Mouse (Mus musculus): ENCODE results near the gene Stk32b. TPM values are rescaled to one million over a fixed set of nuclear protein-coding genes. Genes with fewer than 3 reads are reported as not detected.

Gene Stk32b
- polyA plus RNA-seq, 1 experiment: 66.6 TPM

DNA sequence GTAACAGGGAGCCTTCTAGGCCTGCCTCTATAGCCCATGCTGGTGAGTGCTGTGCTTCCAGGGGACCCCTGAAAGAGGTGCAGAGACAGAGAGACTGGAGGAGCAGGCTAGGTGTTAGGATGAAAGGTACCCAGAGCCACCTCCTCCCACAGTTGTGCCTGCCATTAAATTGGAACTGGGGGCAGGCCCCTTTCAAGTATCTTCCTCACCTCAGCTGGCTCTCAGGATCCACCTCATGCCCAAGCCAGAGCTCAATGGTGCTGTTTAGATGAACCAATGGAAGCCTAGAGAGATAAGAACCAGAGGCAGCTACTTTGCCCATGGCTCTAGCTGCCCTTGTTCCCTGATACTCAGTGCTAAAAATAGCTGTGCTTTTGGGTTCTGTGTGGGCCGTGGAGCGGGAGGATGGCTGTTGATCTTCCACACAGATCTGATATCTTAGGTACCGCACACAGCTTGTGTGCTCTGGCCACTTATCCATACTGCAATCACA is 221.9 kb downstream of the Stk32b start:
- no peak for DNase-seq (ENCODE audit: low read depth)
- TF ChIP-seq POLR2A (IDR thresholded peaks at IDR 0.05; ENCODE audit: borderline replicate concordance, extremely low read depth, insufficient read depth, insufficient read length, poor library complexity, severe bottlenecking): no peak
- no peak for TF ChIP-seq CTCF (IDR thresholded peaks at IDR 0.05; ENCODE audit: borderline replicate concordance, extremely low read depth, insufficient read depth, insufficient read length)

DNA sequence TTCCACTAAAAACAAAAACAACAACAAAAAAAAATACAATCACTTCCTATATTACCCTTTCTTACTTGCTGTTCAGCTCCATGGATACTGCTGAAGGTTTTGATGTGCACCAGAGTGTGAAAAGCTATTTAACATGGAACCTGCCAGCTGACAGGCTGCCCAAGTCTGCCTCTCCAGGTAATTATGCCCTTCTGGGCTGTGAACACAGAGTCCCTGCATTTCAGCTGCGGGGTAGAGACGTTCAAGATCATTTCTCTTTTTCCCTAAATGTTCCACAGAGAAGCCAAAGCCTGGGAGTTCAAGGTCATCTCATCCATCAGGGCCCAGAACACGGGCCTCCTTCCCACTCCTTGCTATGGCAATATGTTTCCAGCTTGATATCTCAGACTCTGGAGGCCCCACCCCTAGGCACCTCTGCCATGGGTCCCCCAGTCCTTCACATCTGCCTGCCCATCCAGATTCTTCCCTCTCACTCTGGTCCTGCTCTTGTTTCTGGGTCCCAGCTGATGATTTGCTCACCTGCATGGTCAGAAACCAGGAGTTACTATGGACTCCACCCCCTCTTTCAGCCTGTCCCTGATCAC is 244.9 kb downstream of the Stk32b start:
- DNase-seq (ENCODE audit: low read depth): peak; percentile 80
- TF ChIP-seq POLR2A (IDR thresholded peaks at IDR 0.05; ENCODE audit: borderline replicate concordance, extremely low read depth, insufficient read depth, insufficient read length, poor library complexity, severe bottlenecking): no peak
- TF ChIP-seq CTCF (IDR thresholded peaks at IDR 0.05; ENCODE audit: borderline replicate concordance, extremely low read depth, insufficient read depth, insufficient read length): no peak

DNA sequence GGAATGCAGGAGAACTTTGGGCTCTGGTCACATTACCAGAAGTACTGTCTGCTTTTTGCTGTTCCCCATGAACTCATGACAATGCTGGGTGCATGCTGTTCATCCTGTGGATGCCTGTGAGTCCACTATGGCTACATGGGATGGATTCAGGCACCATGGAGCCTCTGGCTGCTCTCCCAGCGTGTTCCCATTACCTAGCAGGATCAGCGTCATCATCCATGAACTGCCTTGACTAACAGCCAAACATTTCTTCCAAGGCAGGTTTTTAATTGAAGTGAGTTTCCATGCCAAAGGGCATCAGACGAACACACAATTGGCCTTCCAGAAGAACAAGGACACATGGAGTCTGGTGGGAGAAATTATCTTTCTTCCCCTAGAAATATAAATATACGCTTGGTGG is 245.4 kb downstream of the Stk32b start:
- TF ChIP-seq POLR2A (IDR thresholded peaks at IDR 0.05; ENCODE audit: borderline replicate concordance, extremely low read depth, insufficient read depth, insufficient read length, poor library complexity, severe bottlenecking) (no peak), CTCF (IDR thresholded peaks at IDR 0.05; ENCODE audit: borderline replicate concordance, extremely low read depth, insufficient read depth, insufficient read length) (no peak)
- peak; percentile 85 for DNase-seq (ENCODE audit: low read depth)

DNA sequence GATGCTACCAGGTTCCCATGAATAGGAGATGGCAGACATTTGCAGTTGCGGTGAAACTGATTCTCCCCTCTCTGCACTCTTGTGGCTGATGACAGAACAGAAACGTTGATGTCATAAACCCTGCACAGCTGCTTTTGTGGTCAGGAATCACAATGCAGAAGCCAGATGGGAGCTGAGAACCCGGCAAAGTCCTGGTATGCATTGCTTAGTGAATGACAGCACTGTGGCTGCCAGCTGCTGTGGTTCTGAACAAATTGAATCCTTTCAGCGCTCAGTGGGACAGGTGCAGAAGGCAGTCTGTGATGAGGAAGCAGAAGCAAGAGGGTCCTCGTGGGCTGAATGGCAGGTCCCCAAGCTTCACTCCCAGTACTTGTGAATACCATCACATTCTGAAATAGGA is 247.9 kb downstream of the Stk32b start:
- TF ChIP-seq POLR2A (IDR thresholded peaks at IDR 0.05; ENCODE audit: borderline replicate concordance, extremely low read depth, insufficient read depth, insufficient read length, poor library complexity, severe bottlenecking) (no peak), CTCF (IDR thresholded peaks at IDR 0.05; ENCODE audit: borderline replicate concordance, extremely low read depth, insufficient read depth, insufficient read length) (no peak)

DNA sequence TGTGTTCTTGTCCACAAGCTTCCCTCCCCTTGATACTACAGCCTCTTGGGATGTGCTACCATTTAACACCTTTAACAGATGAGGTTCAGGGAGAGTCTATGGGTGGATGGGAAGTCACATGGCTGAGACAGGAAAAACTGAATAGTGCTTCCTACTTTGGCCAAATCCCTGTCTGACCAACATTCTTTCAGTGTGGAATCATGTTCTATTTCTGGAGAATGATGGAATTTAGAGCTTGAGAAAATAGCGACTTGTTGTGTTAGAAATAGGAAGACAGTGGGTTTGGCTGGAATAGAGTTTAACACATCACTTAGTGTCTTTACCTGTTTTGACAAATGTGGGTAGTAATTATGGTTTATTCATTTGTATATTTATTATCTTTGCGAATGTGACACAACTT is 249.3 kb downstream of the Stk32b start:
- DNase-seq (ENCODE audit: low read depth): no peak
- TF ChIP-seq CTCF (IDR thresholded peaks at IDR 0.05; ENCODE audit: borderline replicate concordance, extremely low read depth, insufficient read depth, insufficient read length) (no peak), POLR2A (IDR thresholded peaks at IDR 0.05; ENCODE audit: borderline replicate concordance, extremely low read depth, insufficient read depth, insufficient read length, poor library complexity, severe bottlenecking) (no peak)

More for the DNA sequence above, 247.9 kb downstream of the Stk32b start:
- DNase-seq (ENCODE audit: low read depth): peak; percentile 23

DNA sequence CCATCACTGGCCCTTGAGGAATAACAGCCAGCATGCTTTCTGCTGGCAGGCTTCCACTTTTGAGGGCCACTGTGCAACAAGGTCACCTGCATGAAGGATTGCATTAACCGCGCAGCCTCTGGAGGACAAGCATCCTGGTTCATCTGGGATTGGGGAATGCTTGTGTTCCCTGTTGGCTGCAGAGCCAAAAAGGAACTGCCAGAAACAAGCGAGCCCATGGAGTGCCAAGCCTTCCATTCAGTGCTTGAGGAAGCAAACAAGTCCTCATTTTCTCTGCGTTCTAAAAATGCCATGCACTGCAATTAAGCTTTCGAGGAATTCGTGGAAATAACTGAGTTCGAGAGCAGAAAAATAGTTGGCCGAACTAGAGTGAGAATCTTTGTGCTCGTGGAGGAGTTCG is 251.5 kb downstream of the Stk32b start:
- peak; percentile 65 for DNase-seq (ENCODE audit: low read depth)
- TF ChIP-seq POLR2A (IDR thresholded peaks at IDR 0.05; ENCODE audit: borderline replicate concordance, extremely low read depth, insufficient read depth, insufficient read length, poor library complexity, severe bottlenecking): no peak
- TF ChIP-seq CTCF (IDR thresholded peaks at IDR 0.05; ENCODE audit: borderline replicate concordance, extremely low read depth, insufficient read depth, insufficient read length): no peak

DNA sequence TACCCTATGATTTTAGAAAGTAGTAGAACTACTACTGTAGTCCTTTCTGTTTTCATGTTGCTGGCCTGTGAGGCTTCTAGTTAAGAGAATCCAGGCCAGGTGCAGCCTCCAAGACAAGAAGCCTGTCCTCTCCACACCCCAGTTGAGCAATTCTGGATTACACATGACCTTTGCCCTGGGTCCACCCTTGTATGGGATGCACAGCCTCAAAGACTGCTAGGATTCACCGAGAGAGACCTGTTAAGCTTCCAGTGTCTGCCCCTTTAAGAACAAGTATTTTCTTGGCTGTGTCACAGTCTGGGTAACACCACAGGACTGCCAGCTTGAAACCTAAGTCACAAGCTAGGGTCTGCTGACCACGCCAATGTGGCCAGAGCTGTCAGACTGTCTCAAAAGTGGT is 258.7 kb downstream of the Stk32b start:
- TF ChIP-seq CTCF (IDR thresholded peaks at IDR 0.05; ENCODE audit: borderline replicate concordance, extremely low read depth, insufficient read depth, insufficient read length) (no peak), POLR2A (IDR thresholded peaks at IDR 0.05; ENCODE audit: borderline replicate concordance, extremely low read depth, insufficient read depth, insufficient read length, poor library complexity, severe bottlenecking) (no peak)
- DNase-seq (ENCODE audit: low read depth): no peak

DNA sequence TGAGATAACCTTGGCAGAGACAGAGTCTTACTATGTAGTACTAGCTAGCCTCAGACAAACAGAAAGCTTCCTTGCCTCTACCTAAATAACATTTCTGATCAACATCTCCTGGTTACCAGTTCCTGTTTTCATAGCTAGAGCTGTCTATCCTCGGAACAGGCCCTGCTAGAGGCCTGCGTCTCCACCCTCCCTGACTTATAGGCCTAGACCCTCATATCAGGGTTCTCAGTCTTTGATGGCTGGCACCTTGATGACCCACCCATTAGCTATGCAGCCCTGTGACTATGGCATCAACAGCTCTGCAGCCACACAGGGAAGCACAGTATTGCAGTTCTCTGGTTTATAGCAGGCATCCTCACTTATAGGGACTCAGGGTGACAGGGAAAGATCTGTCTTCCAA is 259.1 kb downstream of the Stk32b start:
- no peak for DNase-seq (ENCODE audit: low read depth)
- TF ChIP-seq POLR2A (IDR thresholded peaks at IDR 0.05; ENCODE audit: borderline replicate concordance, extremely low read depth, insufficient read depth, insufficient read length, poor library complexity, severe bottlenecking) (no peak), CTCF (IDR thresholded peaks at IDR 0.05; ENCODE audit: borderline replicate concordance, extremely low read depth, insufficient read depth, insufficient read length) (no peak)

DNA sequence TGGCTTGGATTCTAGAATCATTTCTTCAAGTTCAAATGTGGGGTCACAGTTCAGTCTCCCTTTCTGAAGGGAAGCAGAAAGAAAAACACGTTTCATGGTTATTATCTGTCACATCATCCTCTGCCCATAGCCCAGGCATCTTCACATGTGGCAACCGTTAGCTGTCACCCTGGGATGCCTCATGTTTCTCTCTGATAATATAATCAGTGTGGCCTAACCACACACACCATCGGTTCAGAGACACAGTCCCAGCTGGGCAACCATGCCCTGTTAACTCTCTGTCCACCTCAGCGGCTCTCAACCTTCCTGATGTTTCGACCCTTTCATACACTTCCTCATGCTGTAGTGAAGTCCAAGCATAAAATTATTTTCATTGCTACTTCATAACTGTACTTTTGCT is 259.8 kb downstream of the Stk32b start:
- no peak for DNase-seq (ENCODE audit: low read depth)
- TF ChIP-seq POLR2A (IDR thresholded peaks at IDR 0.05; ENCODE audit: borderline replicate concordance, extremely low read depth, insufficient read depth, insufficient read length, poor library complexity, severe bottlenecking): no peak
- no peak for TF ChIP-seq CTCF (IDR thresholded peaks at IDR 0.05; ENCODE audit: borderline replicate concordance, extremely low read depth, insufficient read depth, insufficient read length)

DNA sequence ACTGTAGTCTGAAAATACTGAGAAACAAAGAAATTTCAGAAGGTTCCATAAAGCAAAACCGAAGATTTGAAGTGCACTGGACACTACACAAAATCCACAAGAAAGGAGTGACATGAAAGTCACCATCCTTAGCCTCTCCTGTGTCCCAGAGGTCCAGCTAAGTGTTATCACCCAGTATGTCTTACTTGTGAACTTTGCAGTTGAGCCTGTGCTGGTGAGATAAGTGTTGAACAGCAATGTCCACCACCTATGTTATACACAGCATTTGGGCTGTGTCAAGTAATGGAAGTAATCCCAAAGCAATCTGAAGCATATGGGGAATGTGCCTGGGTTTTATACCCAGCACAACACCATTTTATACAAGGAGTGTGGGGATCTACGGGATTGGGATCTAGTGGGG is 260.4 kb downstream of the Stk32b start:
- DNase-seq (ENCODE audit: low read depth): no peak

DNA sequence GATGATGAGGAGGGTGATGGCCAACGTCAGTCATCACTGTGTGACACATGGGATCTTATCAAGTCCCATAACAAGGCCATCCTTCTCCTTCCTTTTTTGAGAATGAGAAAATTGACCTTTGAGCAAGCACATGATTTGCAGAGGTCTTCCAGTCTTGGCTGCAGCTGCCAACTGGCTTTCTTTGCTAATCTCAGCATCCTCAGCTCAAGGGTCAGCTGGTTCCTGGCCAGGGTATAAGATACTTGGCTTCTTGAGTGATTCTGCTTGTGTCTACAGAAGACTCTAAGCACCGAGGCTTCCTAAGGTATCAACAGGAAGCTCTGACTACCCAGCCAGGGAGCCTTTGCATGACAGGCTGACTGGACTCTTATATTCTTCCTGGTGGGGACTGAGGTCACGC is 269.4 kb downstream of the Stk32b start:
- DNase-seq (ENCODE audit: low read depth): no peak
- TF ChIP-seq CTCF (IDR thresholded peaks at IDR 0.05; ENCODE audit: borderline replicate concordance, extremely low read depth, insufficient read depth, insufficient read length) (no peak), POLR2A (IDR thresholded peaks at IDR 0.05; ENCODE audit: borderline replicate concordance, extremely low read depth, insufficient read depth, insufficient read length, poor library complexity, severe bottlenecking) (no peak)

More for the DNA sequence above, 260.4 kb downstream of the Stk32b start:
- no peak for TF ChIP-seq CTCF (IDR thresholded peaks at IDR 0.05; ENCODE audit: borderline replicate concordance, extremely low read depth, insufficient read depth, insufficient read length)
- TF ChIP-seq POLR2A (IDR thresholded peaks at IDR 0.05; ENCODE audit: borderline replicate concordance, extremely low read depth, insufficient read depth, insufficient read length, poor library complexity, severe bottlenecking): no peak

DNA sequence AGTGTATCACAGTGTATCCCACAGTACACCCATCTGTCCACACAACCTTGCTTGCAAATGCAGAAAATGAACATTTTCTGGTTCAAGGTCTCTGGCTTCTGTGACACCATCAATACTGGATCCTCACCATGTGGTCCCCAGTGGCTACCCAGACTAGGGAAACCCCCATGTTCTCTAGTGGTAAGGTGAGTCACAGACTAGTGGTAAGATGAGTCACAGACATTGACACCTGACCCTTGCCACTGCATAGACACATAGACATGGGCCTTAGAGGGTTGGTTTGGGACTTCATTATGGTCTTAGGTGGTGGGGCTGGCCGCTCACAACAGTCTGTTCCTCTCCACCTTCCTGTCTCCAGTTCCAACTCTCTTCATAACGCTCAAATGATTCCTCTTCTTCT is 274.2 kb downstream of the Stk32b start:
- TF ChIP-seq POLR2A (IDR thresholded peaks at IDR 0.05; ENCODE audit: borderline replicate concordance, extremely low read depth, insufficient read depth, insufficient read length, poor library complexity, severe bottlenecking): no peak
- TF ChIP-seq CTCF (IDR thresholded peaks at IDR 0.05; ENCODE audit: borderline replicate concordance, extremely low read depth, insufficient read depth, insufficient read length): no peak
- DNase-seq (ENCODE audit: low read depth): no peak

All from brain, embryonic 14.5 days (tissue).